Mouse (Mus musculus) layer of hippocampus, postnatal 10 days (tissue): ENCODE results near the gene H2-Aa. TPM values are rescaled to one million over a fixed set of nuclear protein-coding genes. Genes with fewer than 3 reads are reported as not detected.
"Not testable (repeated sequence)": the region's sequence is repeated elsewhere in the genome, so short reads cannot be mapped to it uniquely, and the experiment has no call there.

ENCODE experiments used
- DNase-seq, 2 experiments: peaks; one replicate each; pipeline ENCODE4 v3.0.0; 2021; ENCODE audit warnings: low spot score in 2 of 2
- long read RNA-seq: library from polyadenylated mRNA; stranded (forward); transcript quantifications from one replicate; pipeline ENCODE4 v2.0.0, GENCODE M21; 2023
- total RNA-seq, 2 experiments: library from RNA; stranded (reverse); gene quantifications; 2 replicates each; pipeline ENCODE4 v1.2.3; 2021

The H2-Aa gene
- total RNA-seq, result under 1 TPM; 0.64 to 0.69 TPM
- long read RNA-seq, result 0 reads

GRCm38 (mm10) chr17:34287648-34288047 lies at the start of gene H2-Aa:
Gene H2-Aa, minus strand, starts transcription at chr17:34287823.
- peak; percentile 76 to 80 for DNase-seq

GRCm38 (mm10) chr17:34331200-34331599 lies 43.6 kb upstream of the H2-Aa start:
- no peak for DNase-seq

GRCm38 (mm10) chr17:34329807-34330206 lies 42.2 kb upstream of the H2-Aa start:
- DNase-seq, result no peak

GRCm38 (mm10) chr17:34326373-34326772 lies 38.8 kb upstream of the H2-Aa start:
- DNase-seq, result no peak

- no peak for DNase-seq
Observed at GRCm38 (mm10) chr17:34325436-34325835, 37.8 kb upstream of the H2-Aa start, which contains the start of gene H2-Eb2. Gene H2-Eb2, plus strand, starts transcription at chr17:34325665.

- DNase-seq, result no peak
Observed at GRCm38 (mm10) chr17:34317275-34317674, 29.7 kb upstream of the H2-Aa start.

- DNase-seq, result no peak
Observed at GRCm38 (mm10) chr17:34316697-34317096, 29.1 kb upstream of the H2-Aa start.

GRCm38 (mm10) chr17:34315512-34315911 lies 27.9 kb upstream of the H2-Aa start:
- no peak for DNase-seq

- DNase-seq, result no peak
Observed at GRCm38 (mm10) chr17:34314286-34314685, 26.7 kb upstream of the H2-Aa start.

- DNase-seq, result peak; percentile 86 to 87
Observed at GRCm38 (mm10) chr17:34313393-34313792, 25.8 kb upstream of the H2-Aa start.

- no peak for DNase-seq
Observed at GRCm38 (mm10) chr17:34312185-34312584, 24.6 kb upstream of the H2-Aa start.

- DNase-seq, result not testable (repeated sequence)
Observed at GRCm38 (mm10) chr17:34310526-34310925, 22.9 kb upstream of the H2-Aa start.

- DNase-seq, result peak; percentile 59 to 67
Observed at GRCm38 (mm10) chr17:34309683-34310385, 22.2 kb upstream of the H2-Aa start.

GRCm38 (mm10) chr17:34309225-34309624 lies 21.6 kb upstream of the H2-Aa start:
- DNase-seq, result no peak

GRCm38 (mm10) chr17:34308161-34308560 lies 20.5 kb upstream of the H2-Aa start:
- DNase-seq, result no peak

- no peak for DNase-seq
Observed at GRCm38 (mm10) chr17:34307216-34307615, 19.6 kb upstream of the H2-Aa start.

- DNase-seq, result no peak
Observed at GRCm38 (mm10) chr17:34306407-34306806, 18.8 kb upstream of the H2-Aa start.

- DNase-seq, result peak; percentile 94
Observed at GRCm38 (mm10) chr17:34305380-34306030, 17.9 kb upstream of the H2-Aa start, which contains the start of gene H2-Eb1. Gene H2-Eb1, plus strand, starts transcription at chr17:34305867.

GRCm38 (mm10) chr17:34304751-34305150 lies 17.1 kb upstream of the H2-Aa start:
- DNase-seq, result peak; percentile 54 to 75

- DNase-seq, result no peak
Observed at GRCm38 (mm10) chr17:34303789-34304188, 16.2 kb upstream of the H2-Aa start.

GRCm38 (mm10) chr17:34301670-34302190 lies 14.1 kb upstream of the H2-Aa start:
- DNase-seq, result no peak
